Mouse (Mus musculus) CH12.LX (cell line): ENCODE results near the gene Man2a1.

ENCODE experiments used
- CHD1 ChIP-seq: IDR thresholded peaks from 2 replicates; pipeline ENCODE4 v1.6.1; 2012; ENCODE audit warnings: low read depth, low read length, improper control_type of control experiment, inconsistent platforms
- CHD2 ChIP-seq: IDR thresholded peaks from 2 replicates; pipeline ENCODE4 v1.6.1; 2011; ENCODE audit warnings: low read length, improper control_type of control experiment
- CTCF ChIP-seq, 2 experiments: IDR thresholded peaks in 1 of 2; conservative IDR thresholded peaks in 1 of 2; 2 replicates each; pipeline ENCODE4 v1.5.1; 2011 to 2012; ENCODE audit warnings: low read depth in 2 of 2, low read length in 2 of 2, improper control_type of control experiment in 1 of 2, inconsistent platforms in 1 of 2, mild to moderate bottlenecking in 1 of 2, moderate library complexity in 1 of 2
- EP300 ChIP-seq: IDR thresholded peaks from 2 replicates; pipeline ENCODE4 v1.6.1; 2011; ENCODE audit warnings: low read length, improper control_type of control experiment
- GABPA ChIP-seq: IDR thresholded peaks from 2 replicates; pipeline ENCODE4 v1.6.1; 2012; ENCODE audit warnings: low read depth, low read length, improper control_type of control experiment, inconsistent platforms; ENCODE audit not compliant: insufficient replicate concordance
- JUND ChIP-seq: conservative IDR thresholded peaks from 2 replicates; pipeline ENCODE4 v1.6.1; 2011; ENCODE audit warnings: low read depth, low read length, improper control_type of control experiment
- KAT2A ChIP-seq: IDR thresholded peaks from 2 replicates; pipeline ENCODE4 v1.6.1; 2012; ENCODE audit warnings: low read length, improper control_type of control experiment, inconsistent platforms; ENCODE audit not compliant: insufficient replicate concordance
- MAFK ChIP-seq: IDR thresholded peaks from 2 replicates; pipeline ENCODE4 v1.6.1; 2011; ENCODE audit warnings: low read length, improper control_type of control experiment; ENCODE audit not compliant: insufficient replicate concordance
- NELFE ChIP-seq: IDR thresholded peaks from 2 replicates; pipeline ENCODE4 v1.6.1; 2011; ENCODE audit warnings: low read depth, low read length, improper control_type of control experiment
- POLR2A ChIP-seq: IDR thresholded peaks from 2 replicates; pipeline ENCODE4 v1.6.1; 2011; ENCODE audit warnings: low read depth, mild to moderate bottlenecking, improper control_type of control experiment, low read length
- POLR2AphosphoS2 ChIP-seq: IDR thresholded peaks from 2 replicates; pipeline ENCODE4 v1.6.1; 2011; ENCODE audit warnings: low read depth, low read length, improper control_type of control experiment
- UBTF ChIP-seq: IDR thresholded peaks from 2 replicates; pipeline ENCODE4 v1.6.1; 2012; ENCODE audit warnings: low read depth, mild to moderate bottlenecking, inconsistent platforms, low read length, improper control_type of control experiment, moderate library complexity
- ZKSCAN1 ChIP-seq: IDR thresholded peaks from 2 replicates; pipeline ENCODE4 v1.6.1; 2012; ENCODE audit warnings: low read depth, inconsistent platforms, low read length, improper control_type of control experiment, borderline replicate concordance
- ZNF384 ChIP-seq: IDR thresholded peaks from 2 replicates; pipeline ENCODE4 v1.6.1; 2012; ENCODE audit warnings: low read depth, low read length, improper control_type of control experiment, inconsistent platforms

GRCm38 (mm10) chr17:64641376-64641775 lies 40.8 kb downstream of the Man2a1 start:
- no peak for TF ChIP-seq CTCF (conservative IDR thresholded peaks at IDR 0.05 in 1 of 2, IDR thresholded peaks at IDR 0.05 in 1 of 2; ENCODE audit: low read depth in 2 of 2, low read length in 2 of 2)
- no peak for TF ChIP-seq POLR2A
- TF ChIP-seq NELFE: no peak
- TF ChIP-seq EP300: no peak
- no peak for TF ChIP-seq ZNF384
- no peak for TF ChIP-seq ZKSCAN1
- no peak for TF ChIP-seq CHD1
- TF ChIP-seq UBTF: no peak
- no peak for TF ChIP-seq CHD2
- no peak for TF ChIP-seq GABPA
- TF ChIP-seq JUND: no peak
- TF ChIP-seq MAFK: no peak
- no peak for TF ChIP-seq POLR2AphosphoS2
- no peak for TF ChIP-seq KAT2A
